Mouse (Mus musculus) liver, adult 2 months (tissue): ENCODE results near the gene Dmgdh. TPM values are rescaled to one million over a fixed set of nuclear protein-coding genes. Genes with fewer than 3 reads are reported as not detected.

ENCODE experiments used
- DNase-seq: peaks from one replicate; pipeline ENCODE4 v3.0.0-alpha.2; 2011; ENCODE audit warnings: low read depth, low spot score; ENCODE audit errors: extremely low read depth
- H3K27ac ChIP-seq: fragments of 200-500 bp; replicated peaks from 2 replicates; pipeline ENCODE4 v1.5.1; 2012; ENCODE audit warnings: low read depth, mild to moderate bottlenecking, control low read depth, inconsistent platforms, low read length; ENCODE audit not compliant: insufficient read depth
- H3K27me3 ChIP-seq: fragments of 200-500 bp; 2 replicates; pipeline ENCODE4 v1.6.1; 2012; ENCODE audit warnings: mild to moderate bottlenecking, moderate library complexity, low read length, inconsistent platforms; ENCODE audit not compliant: control insufficient read depth, insufficient read depth
- H3K36me3 ChIP-seq: fragments of 200-500 bp; 2 replicates; pipeline ENCODE4 v1.6.1; 2012; ENCODE audit warnings: low read length, inconsistent platforms; ENCODE audit not compliant: control insufficient read depth, insufficient read depth
- H3K4me1 ChIP-seq: fragments of 200-500 bp; 2 replicates; pipeline ENCODE4 v1.6.1; 2011; ENCODE audit warnings: low read length; ENCODE audit not compliant: control insufficient read depth, insufficient read depth
- H3K4me3 ChIP-seq: fragments of 200-500 bp; 2 replicates; pipeline ENCODE4 v1.5.1; 2011; ENCODE audit warnings: low read depth, mild to moderate bottlenecking, control low read depth, low read length, moderate library complexity; ENCODE audit not compliant: insufficient read depth
- H3K79me2 ChIP-seq: fragments of 200-500 bp; 2 replicates; pipeline ENCODE4 v1.6.1; 2012; ENCODE audit warnings: inconsistent platforms, mild to moderate bottlenecking, low read length, moderate library complexity; ENCODE audit not compliant: control insufficient read depth, insufficient read depth
- H3K9ac ChIP-seq: fragments of 200-500 bp; 2 replicates; pipeline ENCODE4 v1.6.1; 2012; ENCODE audit warnings: low read depth, mild to moderate bottlenecking, control low read depth, inconsistent platforms, low read length
- CTCF ChIP-seq: fragments of 200-500 bp; IDR thresholded peaks from 2 replicates; pipeline ENCODE4 v1.5.1; 2011; ENCODE audit warnings: low read depth, low read length, control low read depth
- POLR2A ChIP-seq: fragments of 200-500 bp; IDR thresholded peaks from 2 replicates; pipeline ENCODE4 v1.6.1; 2011; ENCODE audit warnings: low read length, control low read depth; ENCODE audit not compliant: insufficient read depth; ENCODE audit errors: extremely low read depth
- WGBS: fragments of 180-500 bp; shearing (Covaris S2); methylation state at CpG from one replicate; pipeline ENCODE4 v1.1.7; 2018; 5-methylcytosine and 5-hydroxymethylcytosine counted together
- polyA plus RNA-seq: library from polyadenylated mRNA; depleted of rRNA; stranded (reverse); fragments of >200 nt; gene quantifications from 2 replicates; pipeline ENCODE4 v1.2.3, GENCODE M21; 2012; rRNA removed
- total RNA-seq: library from RNA; depleted of rRNA; stranded (reverse); fragments of >200 nt; gene quantifications from 2 replicates; pipeline ENCODE4 v1.2.3, GENCODE M21; 2014; rRNA removed

The Dmgdh gene
- total and polyA plus RNA-seq, 2 experiments, result 132 to 283 TPM

GRCm38 (mm10) chr13:93793643-93794182 is 119.5 kb downstream of the Dmgdh start:
- Histone ChIP-seq H3K79me2 (no peaks in the 10 kb centered on the region), H3K27ac (no peak overlapping the region), H3K36me3 (peaks cover 8% of the 10 kb centered on the region), H3K27me3 (no peaks in the 10 kb centered on the region), H3K9ac (no peak overlapping the region), H3K4me1 (no peaks in the 10 kb centered on the region), H3K4me3 (no peak overlapping the region)
- WGBS, result 85% methylated on average over 10 of the region's 10 CpGs
- no peak for TF ChIP-seq POLR2A
- no peak for TF ChIP-seq CTCF
- DNase-seq, result no peak

- no peaks in the 10 kb centered on the region for H3K79me2 ChIP-seq
- H3K27me3 ChIP-seq, result no peaks in the 10 kb centered on the region
- no peaks in the 10 kb centered on the region for H3K4me1 ChIP-seq
- DNase-seq, result no peak
- H3K27ac ChIP-seq, result no peak overlapping the region
- 78% methylated on average over 5 of the region's 5 CpGs for WGBS
- no peak for TF ChIP-seq POLR2A
- no peak for TF ChIP-seq CTCF
- no peak overlapping the region for H3K4me3 ChIP-seq
- H3K9ac ChIP-seq, result no peak overlapping the region
- peaks cover 8% of the 10 kb centered on the region for H3K36me3 ChIP-seq
Measured at GRCm38 (mm10) chr13:93797011-93797600, 122.9 kb downstream of the Dmgdh start.

Other genes starting within 250 kb of the Dmgdh start
- gene Jmy, start 174.6 kb upstream of the Dmgdh start, total RNA-seq, result 7.1 and 9.1 TPM in 2 replicates
- 3.3 and 3.7 TPM in 2 replicates for gene Jmy, start 174.6 kb upstream of the Dmgdh start, polyA plus RNA-seq
- gene Bhmt, start 36.5 kb upstream of the Dmgdh start, total RNA-seq, result 1,946 and 4,018 TPM in 2 replicates
- gene Bhmt, start 36.5 kb upstream of the Dmgdh start, polyA plus RNA-seq, result 555 and 844 TPM in 2 replicates
- gene Bhmt2, start 131 bp upstream of the Dmgdh start, total RNA-seq, result 147 and 179 TPM in 2 replicates
- 127 and 153 TPM in 2 replicates for gene Bhmt2, start 131 bp upstream of the Dmgdh start, polyA plus RNA-seq
- 7.3 and 11.2 TPM in 2 replicates for gene Arsb, start 97.2 kb downstream of the Dmgdh start, total RNA-seq
- 15.0 and 19.1 TPM in 2 replicates for gene Arsb, start 97.2 kb downstream of the Dmgdh start, polyA plus RNA-seq